Mouse (Mus musculus): ENCODE results near the gene Unc13b.

DNA sequence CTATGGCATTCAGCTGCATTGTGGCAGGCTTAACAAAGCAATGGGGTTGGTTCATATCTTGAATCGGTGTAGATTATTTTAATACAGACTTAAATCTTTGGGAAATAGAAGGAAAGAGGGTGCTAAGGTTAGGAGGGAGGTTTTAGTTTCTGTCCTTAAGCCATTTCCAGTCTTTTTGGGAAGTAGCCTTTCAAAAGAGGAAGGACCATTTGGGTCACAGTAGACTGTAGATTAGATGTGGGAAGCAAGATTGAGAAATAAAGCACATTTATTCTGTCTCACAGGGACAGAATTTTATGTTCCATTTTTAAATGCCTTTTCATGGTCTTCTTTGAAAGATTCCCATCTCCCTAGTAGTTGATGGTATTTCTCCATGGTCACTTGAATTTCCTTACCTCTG is 159.2 kb downstream of the Unc13b start:
- TF ChIP-seq CTCF (IDR thresholded peaks at IDR 0.05; ENCODE audit: control insufficient read depth, insufficient read depth, insufficient replicate concordance, low read depth, low read length) (no peak), POLR2A (IDR thresholded peaks at IDR 0.05; ENCODE audit: control insufficient read depth, low read depth, low read length) (no peak)

Measured in testis, adult 2 months (tissue).